Mouse (Mus musculus) brain, adult 10 weeks (tissue): ENCODE measurements around the gene Abhd13. TPM values are rescaled to one million over a fixed set of nuclear protein-coding genes. Genes with fewer than 3 reads are reported as not detected.

Source experiments
- polyA plus RNA-seq: library from polyadenylated mRNA; stranded (reverse); fragments of 350-450 nt; fragmentation: Illumina TruSeq; extraction: RNeasy Lipid Tissue Mini Kit (QIAGEN cat#74804); gene quantifications from one replicate; pipeline ENCODE4 v1.2.3, GENCODE M21; 2015; ENCODE audit warnings: low read depth, low replicate concordance

Abhd13 gene
- polyA plus RNA-seq = 23.9 TPM

GRCm38 (mm10) chr8:9977573-9978314, at the start of gene Abhd13, which contains the start of gene Lig4:
Gene Abhd13, plus strand, starts transcription at chr8:9977707.
Gene Lig4, minus strand, starts transcription at chr8:9977686.

GRCm38 (mm10) chr8:10006156-10006985, 28.9 kb downstream of the Abhd13 start, which contains the start of gene Tnfsf13b:
Gene Tnfsf13b, plus strand, starts transcription at chr8:10006467.

Other genes starting within 250 kb of the Abhd13 start
- gene Fam155a, start 206.5 kb upstream of the Abhd13 start, polyA plus RNA-seq = 54.5 TPM
- not detected for gene Gm10217, start 113.5 kb upstream of the Abhd13 start, polyA plus RNA-seq
- 7.3 TPM for gene Lig4, start within 50 bp of the Abhd13 start, polyA plus RNA-seq
- gene Tnfsf13b, start 28.8 kb downstream of the Abhd13 start, polyA plus RNA-seq = 2.4 TPM
- 9.8 TPM for gene Myo16, start 176.2 kb downstream of the Abhd13 start, polyA plus RNA-seq